Mouse (Mus musculus) E14TG2a.4 (cell line): ENCODE results near the gene Max.

ENCODE experiments used
- CTCF ChIP-seq: conservative IDR thresholded peaks from 2 replicates; pipeline ENCODE4 v1.5.1; 2014; ENCODE audit warnings: low read length
- NANOG ChIP-seq: IDR thresholded peaks from 2 replicates; pipeline ENCODE4 v1.6.1; 2014; ENCODE audit warnings: borderline replicate concordance, low read length, mixed read lengths

DNA sequence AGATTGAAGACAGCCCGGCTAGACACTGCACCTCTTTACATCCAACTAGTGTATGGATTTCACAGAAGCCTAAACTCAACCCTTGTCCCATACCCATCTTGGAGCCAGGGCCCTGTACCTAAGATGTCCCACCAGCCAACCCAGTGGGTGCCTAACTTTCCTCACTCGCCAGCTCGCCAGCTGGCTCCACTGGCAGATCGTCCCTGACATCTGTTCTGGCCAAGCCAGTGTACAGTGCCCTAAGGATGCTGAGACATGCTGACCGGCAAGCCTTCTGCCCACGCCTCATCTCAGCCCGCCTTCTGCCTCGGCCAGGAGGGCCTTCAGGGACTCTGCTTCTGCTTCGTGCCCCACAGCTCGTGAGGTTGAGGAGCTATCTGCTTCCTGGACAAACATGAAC lies 25.8 kb downstream of the Max start:
- TF ChIP-seq CTCF (no peak), NANOG (no peak)
